Mouse (Mus musculus) gastrocnemius, postnatal 25 days (tissue): ENCODE results near the gene Nanp. TPM values are rescaled to one million over a fixed set of nuclear protein-coding genes. Genes with fewer than 3 reads are reported as not detected.

ENCODE experiments used
- DNase-seq: peaks from one replicate; pipeline ENCODE4 v3.0.0; 2022
- long read RNA-seq, 2 experiments: library from polyadenylated mRNA; stranded (forward); transcript quantifications; one replicate each; pipeline ENCODE4 v2.0.0; 2021
- total RNA-seq, 2 experiments: library from RNA; stranded (reverse); gene quantifications; 1 replicate in 1 of 2; 2 replicates in 1 of 2; pipeline ENCODE4 v1.2.3; 2021

Nanp gene
- 1 to 10 TPM; 3.3 to 3.4 TPM for total RNA-seq
- long read RNA-seq, experiment 1, partial matches to known transcripts = 0 of 4 reads
- long read RNA-seq, experiment 1, other reads (novel, unspliced or antisense) = 0 of 4 reads
- long read RNA-seq, experiment 2, transcript Nanp-201 (2 exons, 1,394 nt) = major isoform, 5 of 5 reads
- long read RNA-seq, experiment 2, partial matches to known transcripts = 0 of 5 reads
- long read RNA-seq, experiment 2, other reads (novel, unspliced or antisense) = 0 of 5 reads

DNA sequence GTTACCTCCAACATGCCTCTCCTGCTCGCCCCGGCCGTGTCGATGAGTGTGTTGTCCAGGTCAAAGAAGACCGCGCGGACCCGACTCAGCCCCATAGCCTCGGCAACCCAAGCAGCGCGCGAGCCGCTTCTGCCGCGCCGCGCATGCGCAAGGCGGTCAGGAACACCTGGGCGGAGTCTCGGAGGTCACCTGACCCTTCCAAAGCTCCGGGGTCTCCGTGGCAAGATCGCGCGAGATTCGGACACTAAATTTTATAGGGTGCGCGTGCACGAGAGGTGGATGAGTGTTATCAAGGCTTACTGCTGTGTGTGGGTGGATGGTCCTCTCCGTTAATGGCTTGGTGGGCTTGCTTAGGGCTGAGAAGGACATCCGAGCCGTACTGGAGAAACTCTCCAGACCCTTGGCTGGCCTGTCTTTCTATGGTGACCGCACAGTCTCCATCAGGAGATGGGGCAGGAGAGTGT, at the start of gene Nanp, which contains the start of gene Ninl:
Gene Nanp (minus strand): TSS at position 167 of the 464 bp plus-strand sequence.
Gene Ninl (minus strand): TSS at position 151 of the 464 bp plus-strand sequence.
- DNase-seq = peak; percentile 92

GRCm38 (mm10) chr2:151056637-151057036, 17.4 kb upstream of the Nanp start:
- DNase-seq = no peak

- DNase-seq = no peak
Observed at GRCm38 (mm10) chr2:151040411-151040810, 1.2 kb upstream of the Nanp start.

DNA sequence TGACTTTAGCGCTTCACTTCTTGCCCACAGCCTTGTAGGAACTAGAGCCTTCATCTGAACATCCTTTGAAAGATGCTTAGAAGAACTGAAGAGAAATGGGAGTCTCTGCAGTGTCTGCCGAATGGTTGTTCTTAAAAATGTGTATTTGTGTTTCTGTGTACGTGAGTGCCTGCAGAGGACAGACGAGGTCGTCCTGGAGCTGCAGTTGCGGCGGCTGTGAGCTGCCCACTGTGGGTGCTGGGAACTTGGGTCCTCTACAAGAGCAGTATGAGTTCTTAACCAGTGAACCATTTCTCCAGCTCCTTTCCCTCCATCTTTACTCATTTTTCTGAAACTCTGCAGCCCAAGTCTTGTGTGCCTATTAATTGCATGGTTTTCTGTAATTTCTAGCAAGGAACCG, 528 bp upstream of the Nanp start:
- DNase-seq = no peak

DNA sequence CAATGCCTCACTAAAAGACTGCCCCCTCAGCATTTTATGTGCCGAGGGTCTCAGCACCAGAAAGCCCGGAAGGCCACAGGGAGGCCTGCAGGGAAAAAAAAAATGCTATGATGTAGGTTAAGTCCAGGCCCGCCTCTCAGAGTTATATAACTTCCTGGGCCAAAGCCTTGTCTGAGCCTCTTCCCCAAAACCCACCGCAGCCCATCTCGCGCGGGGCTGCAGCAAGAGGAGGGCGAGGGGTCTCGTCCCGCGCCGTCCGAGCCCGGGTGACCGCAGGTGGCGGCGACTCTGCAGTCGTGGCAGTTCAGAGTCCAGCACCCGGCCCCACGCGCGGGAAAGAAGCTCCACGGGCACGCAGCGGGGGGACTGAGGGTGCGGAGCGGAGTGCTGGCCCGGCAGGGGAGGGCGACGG, 381 bp downstream of the Nanp start:
- DNase-seq = no peak

DNA sequence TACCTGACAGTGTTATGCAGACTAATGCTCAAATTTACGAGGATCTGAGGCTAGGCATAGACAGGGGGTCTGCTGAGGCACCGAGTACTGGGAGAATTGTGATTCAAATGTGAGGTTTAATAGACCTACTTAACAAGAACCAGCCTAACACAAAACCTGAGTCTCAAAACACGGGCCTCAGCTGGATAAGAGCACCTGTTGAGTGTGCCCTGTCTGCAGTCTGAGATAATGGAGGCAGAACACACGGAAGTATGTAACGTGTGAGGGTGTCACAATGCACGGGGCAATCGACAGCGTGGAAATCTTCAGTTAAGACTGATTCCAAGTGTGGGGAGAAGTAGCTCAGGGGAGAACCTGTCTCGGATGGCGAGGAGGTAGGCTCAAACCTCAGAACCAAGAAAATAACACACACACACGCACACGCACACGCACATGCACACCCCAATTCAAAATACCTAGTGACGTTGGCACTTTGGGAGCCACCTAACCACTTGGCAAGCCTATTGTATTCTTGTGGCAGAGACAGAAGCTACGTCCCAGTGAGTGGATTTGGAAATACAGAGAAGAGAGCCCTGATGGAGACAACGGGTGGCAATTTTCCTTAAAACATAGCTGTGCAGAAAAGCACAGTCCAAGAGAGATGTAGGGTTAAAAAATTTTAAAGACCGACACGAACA, 1.2 kb downstream of the Nanp start:
- no peak for DNase-seq

- DNase-seq = no peak
Observed at GRCm38 (mm10) chr2:151037292-151037691, 1.9 kb downstream of the Nanp start.

- no peak for DNase-seq
Observed at GRCm38 (mm10) chr2:151036721-151037120, 2.5 kb downstream of the Nanp start.

DNA sequence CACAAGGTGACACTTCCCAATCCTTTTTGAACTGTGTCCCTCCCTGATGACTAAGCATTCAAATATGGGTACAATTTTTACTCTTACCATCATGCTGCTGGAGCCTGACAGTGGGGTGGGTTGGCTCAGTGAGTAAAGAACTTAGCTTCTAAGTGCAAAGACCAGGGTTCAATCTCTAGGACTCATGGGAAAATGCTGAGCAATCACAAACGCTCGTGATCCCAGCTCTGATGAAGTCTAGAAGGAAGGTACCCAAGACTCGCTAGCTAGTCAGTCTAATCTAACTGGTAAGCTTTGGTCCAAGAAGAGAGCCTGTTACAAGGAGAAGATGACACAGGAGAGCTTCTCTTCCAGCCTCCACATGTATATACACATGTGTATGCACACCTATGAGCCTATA, 4.8 kb downstream of the Nanp start:
- DNase-seq = no peak

- DNase-seq = no peak
Observed at GRCm38 (mm10) chr2:151021158-151021557, 18.0 kb downstream of the Nanp start.

- DNase-seq = no peak
Observed at GRCm38 (mm10) chr2:151015316-151015715, 23.9 kb downstream of the Nanp start.

GRCm38 (mm10) chr2:151011273-151011672, 27.9 kb downstream of the Nanp start:
- no peak for DNase-seq

DNA sequence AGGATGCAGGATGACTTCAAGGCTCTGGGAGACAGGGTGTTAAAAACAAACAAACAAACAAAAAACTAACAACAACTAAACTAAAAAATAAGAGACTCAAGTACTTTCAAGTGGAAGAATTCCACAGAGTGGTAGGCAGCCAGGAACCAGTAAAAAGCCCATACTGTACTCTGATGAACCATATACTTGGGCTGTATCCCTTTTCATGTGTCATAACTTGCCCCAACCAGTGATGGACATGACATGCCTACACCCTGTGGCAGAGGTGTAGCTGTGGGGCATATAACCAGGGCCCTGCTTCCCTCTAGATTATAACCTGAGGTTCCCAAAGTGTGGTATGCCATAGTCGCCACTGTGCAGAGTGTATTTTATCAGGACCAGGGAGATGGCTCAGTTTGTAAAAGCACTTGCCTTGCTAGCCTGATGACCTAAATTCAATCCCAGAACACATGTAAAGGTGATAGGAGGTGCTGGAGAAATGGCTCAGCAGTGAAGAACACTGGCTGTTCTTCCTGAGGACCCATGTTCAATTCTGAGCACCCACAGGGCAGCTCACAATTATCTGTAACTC, 29.6 kb downstream of the Nanp start:
- no peak for DNase-seq

DNA sequence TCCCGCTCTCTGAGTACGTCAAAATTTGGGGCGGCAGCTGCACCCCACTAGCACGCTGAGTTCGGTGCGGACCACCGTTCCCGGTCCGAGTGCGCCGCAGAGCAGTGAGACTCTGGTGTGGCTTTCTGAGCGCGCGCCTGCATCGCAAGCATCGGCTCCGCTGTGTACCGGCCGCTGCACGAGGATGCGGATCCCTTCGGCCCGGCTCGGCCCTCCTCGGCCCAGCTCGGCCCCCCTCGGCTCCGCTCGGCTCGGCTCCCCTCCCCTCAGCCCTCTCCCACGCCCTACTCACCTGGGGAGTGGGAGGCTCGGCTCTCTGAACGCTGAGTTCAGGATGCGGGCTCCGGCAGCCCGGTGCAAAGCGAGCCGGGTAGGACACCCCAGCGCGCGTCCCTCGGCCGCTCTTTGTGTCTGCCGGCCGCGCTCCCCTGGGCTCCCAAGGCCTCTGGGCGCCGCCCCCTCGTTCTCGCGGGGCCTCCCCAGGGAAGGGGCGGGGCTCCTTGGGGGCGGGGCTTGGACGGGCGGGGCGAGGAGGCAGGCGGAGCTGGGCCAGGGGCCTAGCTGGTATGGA, 30.2 kb downstream of the Nanp start:
- DNase-seq = peak; percentile 38

GRCm38 (mm10) chr2:151008517-151008932, 30.7 kb downstream of the Nanp start:
- DNase-seq = no peak

GRCm38 (mm10) chr2:151008006-151008405, 31.2 kb downstream of the Nanp start:
- DNase-seq = no peak

- DNase-seq = no peak
Observed at GRCm38 (mm10) chr2:151006281-151006945, 32.8 kb downstream of the Nanp start.

- DNase-seq = no peak
Observed at GRCm38 (mm10) chr2:151004390-151004789, 34.8 kb downstream of the Nanp start.

DNA sequence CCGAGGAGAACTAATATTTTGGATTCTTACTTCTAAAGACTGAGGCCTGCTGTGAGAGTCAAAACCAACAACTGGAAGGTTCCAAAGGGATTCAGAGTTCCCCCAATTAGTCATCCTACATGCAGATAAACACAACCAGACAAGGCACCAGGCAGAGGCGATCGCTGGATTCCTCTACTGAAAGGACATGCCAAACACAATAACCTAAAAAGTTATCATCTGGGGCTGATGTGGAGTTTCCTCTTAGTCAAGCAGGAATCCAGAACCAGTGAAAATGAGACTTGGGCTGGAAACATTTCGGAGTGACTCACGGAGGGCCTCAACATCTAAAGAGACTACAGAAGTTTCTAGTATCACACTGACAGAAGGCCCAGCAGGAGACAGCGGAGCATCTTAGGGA, 35.4 kb downstream of the Nanp start:
- no peak for DNase-seq

DNA sequence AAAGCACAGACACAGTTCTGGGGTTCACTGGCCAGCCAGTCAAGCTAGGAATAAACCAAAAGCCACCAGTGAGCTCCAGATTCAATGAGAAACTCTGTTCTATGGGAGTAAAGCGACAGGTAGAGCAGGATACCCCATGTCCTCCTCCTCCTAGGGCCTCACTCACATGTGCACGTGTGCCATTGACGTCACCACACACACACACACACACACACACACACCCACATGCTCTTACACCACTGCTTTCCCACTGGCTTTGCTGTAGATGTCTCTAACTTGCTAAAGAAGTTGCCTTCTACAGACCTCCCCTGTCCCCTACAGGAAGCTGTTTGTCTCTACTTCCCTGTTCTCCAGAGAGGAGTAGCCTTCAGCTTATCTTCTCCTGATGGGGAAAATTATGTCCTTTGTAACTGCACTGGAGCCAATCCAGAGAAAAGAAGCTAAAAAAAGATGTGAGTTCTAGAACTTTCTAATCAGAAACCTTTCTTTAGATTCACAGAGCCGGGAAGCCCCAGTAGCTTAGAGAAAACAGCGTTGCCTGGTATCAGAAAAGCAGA, 37.5 kb downstream of the Nanp start:
- DNase-seq = no peak

- no peak for DNase-seq
Observed at GRCm38 (mm10) chr2:151000402-151001178, 38.6 kb downstream of the Nanp start.
